Mouse (Mus musculus) heart, embryonic 16.5 days (tissue): Measurements from ENCODE around the gene Vsx1. TPM values are rescaled to one million over a fixed set of nuclear protein-coding genes. Genes with fewer than 3 reads are reported as not detected.
A peak's percentile ranks its signal among the peaks of the same experiment; 100 is the strongest.

Source experiments
- ATAC-seq: fragments of 200-750 bp; cut with Nextera tagmentation; replicated peaks from 2 replicates; pipeline ENCODE4 v1.8.0; 2017; ENCODE audit warnings: moderate number of reproducible peaks; ENCODE audit not compliant: insufficient read depth, low FRiP score; ENCODE audit errors: extremely low read depth
- H3K27ac ChIP-seq: fragments of 300-500 bp; sonication (generic); 2 replicates; pipeline ENCODE4 v1.5.1; 2014; ENCODE audit warnings: mild to moderate bottlenecking, low read length, control low read depth, moderate library complexity
- H3K27me3 ChIP-seq: fragments of 300-500 bp; sonication (generic); 2 replicates; pipeline ENCODE4 v1.6.1; 2014; ENCODE audit warnings: low read length, mixed read lengths; ENCODE audit not compliant: control insufficient read depth, insufficient read depth
- H3K36me3 ChIP-seq: fragments of 300-500 bp; sonication (generic); 2 replicates; pipeline ENCODE4 v1.6.1; 2014; ENCODE audit not compliant: control insufficient read depth, insufficient read depth
- H3K4me1 ChIP-seq: fragments of 300-500 bp; sonication (generic); 2 replicates; pipeline ENCODE4 v1.6.1; 2014; ENCODE audit warnings: low read length, mixed read lengths; ENCODE audit not compliant: control insufficient read depth, insufficient read depth
- H3K4me2 ChIP-seq: fragments of 300-500 bp; sonication (generic); 2 replicates; pipeline ENCODE4 v1.6.1; 2014; ENCODE audit warnings: low read depth, mild to moderate bottlenecking, control low read depth, low read length
- H3K4me3 ChIP-seq: fragments of 300-500 bp; sonication (generic); 2 replicates; pipeline ENCODE4 v1.5.1; 2014; ENCODE audit warnings: mild to moderate bottlenecking, control low read depth, low read length
- H3K9ac ChIP-seq: fragments of 300-500 bp; sonication (generic); 2 replicates; pipeline ENCODE4 v1.6.1; 2014; ENCODE audit warnings: low read length, control low read depth
- H3K9me3 ChIP-seq: fragments of 300-500 bp; sonication (generic); replicated peaks from 2 replicates; pipeline ENCODE4 v1.6.1; 2016; ENCODE audit warnings: low read length; ENCODE audit not compliant: control insufficient read depth
- WGBS: fragments of 180-500 bp; shearing (Covaris S2); extraction: QIAGEN DNeasy Blood & Tissue Kit; methylation state at CpG from one replicate; pipeline ENCODE4 v1.1.7; 2014; 5-methylcytosine and 5-hydroxymethylcytosine counted together
- polyA plus RNA-seq: library from polyadenylated mRNA; unstranded; fragments of >200 nt; fragmentation: Nextera tagmentation; extraction: Ambion mirVana; gene quantifications from 2 replicates; pipeline ENCODE4 v1.2.1, GENCODE M21; 2015

The Vsx1 gene
- polyA plus RNA-seq, 1 experiment from 2014 or later = not detected

- H3K27me3 ChIP-seq = no peaks in the 10 kb centered on the region
- H3K9me3 ChIP-seq = no peaks in the 10 kb centered on the region
- ATAC-seq = no peak
Measured at GRCm38 (mm10) chr2:150669454-150670045, 19.6 kb downstream of the Vsx1 start.

GRCm38 (mm10) chr2:150668956-150669355 is 20.2 kb downstream of the Vsx1 start:
- no peak overlapping the region for H3K27ac ChIP-seq
- no peak overlapping the region for H3K4me2 ChIP-seq
- H3K27me3 ChIP-seq = no peaks in the 10 kb centered on the region
- H3K9ac ChIP-seq = no peak overlapping the region
- H3K4me3 ChIP-seq = no peak overlapping the region
- WGBS = 76% methylated on average over 5 of the region's 5 CpGs
- peaks cover 14% of the 10 kb centered on the region for H3K4me1 ChIP-seq
- no peaks in the 10 kb centered on the region for H3K36me3 ChIP-seq
- H3K9me3 ChIP-seq = no peaks in the 10 kb centered on the region
- ATAC-seq = no peak

More at GRCm38 (mm10) chr2:150669454-150670045, 19.6 kb downstream of the Vsx1 start:
- no peak overlapping the region for H3K4me2 ChIP-seq
- H3K4me1 ChIP-seq = peaks cover 11% of the 10 kb centered on the region
- H3K27ac ChIP-seq = no peak overlapping the region
- H3K9ac ChIP-seq = no peak overlapping the region
- no peaks in the 10 kb centered on the region for H3K36me3 ChIP-seq
- H3K4me3 ChIP-seq = no peak overlapping the region
- WGBS = 67% methylated on average over 2 of the region's 2 CpGs

- H3K4me1 ChIP-seq = peaks cover 22% of the 10 kb centered on the region
- H3K36me3 ChIP-seq = no peaks in the 10 kb centered on the region
- peak within 1 kb of the TSS; percentile 34 for H3K27ac ChIP-seq
- H3K27me3 ChIP-seq = no peaks in the 10 kb centered on the region
- H3K4me2 ChIP-seq = peak within 1 kb of the TSS; percentile 95
- ATAC-seq = peak; percentile 58
- 2% methylated on average over 61 of the region's 61 CpGs for WGBS
- H3K9ac ChIP-seq = peak within 1 kb of the TSS; percentile 74
- no peaks in the 10 kb centered on the region for H3K9me3 ChIP-seq
- H3K4me3 ChIP-seq = peak within 1 kb of the TSS; percentile 73
Measured at GRCm38 (mm10) chr2:150667820-150668766, 21.1 kb downstream of the Vsx1 start, which contains the start of gene Acss1. TSS of gene Acss1 (minus strand) at chr2:150668500.

- no peaks in the 10 kb centered on the region for H3K36me3 ChIP-seq
- H3K9ac ChIP-seq = peak overlapping the region; percentile 74
- peaks cover 27% of the 10 kb centered on the region for H3K4me1 ChIP-seq
- H3K9me3 ChIP-seq = no peaks in the 10 kb centered on the region
- H3K4me3 ChIP-seq = peak overlapping the region; percentile 73
- H3K4me2 ChIP-seq = peak overlapping the region; percentile 95
- peak overlapping the region; percentile 34; the same call in 1 of the 2 replicates for H3K27ac ChIP-seq
- 5% methylated on average over 17 of the region's 17 CpGs for WGBS
- ATAC-seq = peak; percentile 33
- no peaks in the 10 kb centered on the region for H3K27me3 ChIP-seq
Measured at GRCm38 (mm10) chr2:150667065-150667819, 21.9 kb downstream of the Vsx1 start.

- 0 out of 2 replicates have a peak overlapping the region, but pooled peaks have one; percentile 14 for H3K27ac ChIP-seq
- peaks cover 27% of the 10 kb centered on the region for H3K4me1 ChIP-seq
- no peak for ATAC-seq
- H3K9ac ChIP-seq = no peak overlapping the region
- H3K4me3 ChIP-seq = peak overlapping the region; percentile 73
- no peaks in the 10 kb centered on the region for H3K27me3 ChIP-seq
- WGBS = 52% methylated on average over 7 of the region's 7 CpGs
- H3K36me3 ChIP-seq = no peaks in the 10 kb centered on the region
- no peaks in the 10 kb centered on the region for H3K9me3 ChIP-seq
- peak overlapping the region; percentile 95 for H3K4me2 ChIP-seq
Measured at GRCm38 (mm10) chr2:150666723-150667064, 22.5 kb downstream of the Vsx1 start.

GRCm38 (mm10) chr2:150665534-150666451 is 23.4 kb downstream of the Vsx1 start:
- Histone ChIP-seq H3K4me1 (peaks cover 27% of the 10 kb centered on the region), H3K27ac (no peak overlapping the region), H3K4me2 (no peak overlapping the region), H3K36me3 (no peaks in the 10 kb centered on the region), H3K9ac (no peak overlapping the region), H3K4me3 (no peak overlapping the region), H3K9me3 (no peaks in the 10 kb centered on the region), H3K27me3 (no peaks in the 10 kb centered on the region)
- WGBS = 42% methylated on average over 10 of the region's 10 CpGs
- ATAC-seq = no peak

GRCm38 (mm10) chr2:150665006-150665405 is 24.2 kb downstream of the Vsx1 start:
- Histone ChIP-seq H3K27me3 (no peaks in the 10 kb centered on the region), H3K4me3 (no peak overlapping the region), H3K27ac (0 out of 2 replicates have a peak overlapping the region, but pooled peaks have one; percentile 14), H3K4me2 (no peak overlapping the region), H3K4me1 (peaks cover 27% of the 10 kb centered on the region), H3K9me3 (no peaks in the 10 kb centered on the region), H3K36me3 (no peaks in the 10 kb centered on the region), H3K9ac (no peak overlapping the region)
- WGBS = 73% methylated on average over 2 of the region's 2 CpGs
- ATAC-seq = no peak
